Mouse (Mus musculus) embryonic facial prominence, embryonic 11.5 days (tissue): Measurements from ENCODE around the gene Arhgef6. TPM values are rescaled to one million over a fixed set of nuclear protein-coding genes. Genes with fewer than 3 reads are reported as not detected.

Source experiments
- ATAC-seq: fragments of 200-750 bp; cut with Nextera tagmentation; replicated peaks from 2 replicates; pipeline ENCODE4 v1.8.0; 2017; ENCODE audit warnings: low read depth; ENCODE audit not compliant: insufficient number of reproducible peaks, low FRiP score, low TSS enrichment
- DNase-seq: peaks from one replicate; pipeline ENCODE4 v3.0.0-alpha.2; 2015; ENCODE audit warnings: low spot score
- H3K27ac ChIP-seq: fragments of 300-500 bp; sonication (generic); replicated peaks from 2 replicates; pipeline ENCODE4 v1.5.1; 2014; ENCODE audit warnings: mild to moderate bottlenecking, low read depth, low read length, control low read depth
- H3K27me3 ChIP-seq: fragments of 300-500 bp; sonication (generic); 2 replicates; pipeline ENCODE4 v1.6.1; 2014; ENCODE audit warnings: mild to moderate bottlenecking, low read length, moderate library complexity, mixed read lengths; ENCODE audit not compliant: control insufficient read depth, insufficient read depth
- H3K36me3 ChIP-seq: fragments of 300-500 bp; sonication (generic); replicated peaks from 2 replicates; pipeline ENCODE4 v1.6.1; 2014; ENCODE audit warnings: low read depth, mild to moderate bottlenecking, low read length, moderate library complexity, mixed read lengths; ENCODE audit not compliant: control insufficient read depth, insufficient read depth
- H3K4me1 ChIP-seq: fragments of 300-500 bp; sonication (generic); 2 replicates; pipeline ENCODE4 v1.6.1; 2014; ENCODE audit warnings: low read length, mixed read lengths; ENCODE audit not compliant: control insufficient read depth, insufficient read depth
- H3K4me2 ChIP-seq: fragments of 300-500 bp; sonication (generic); 2 replicates; pipeline ENCODE4 v1.6.1; 2014; ENCODE audit warnings: low read depth, mild to moderate bottlenecking, control low read depth, low read length, moderate library complexity
- H3K4me3 ChIP-seq: fragments of 300-500 bp; sonication (generic); 2 replicates; pipeline ENCODE4 v1.5.1; 2014; ENCODE audit warnings: low read depth, low read length, control low read depth
- H3K9ac ChIP-seq: fragments of 300-500 bp; sonication (generic); replicated peaks from 2 replicates; pipeline ENCODE4 v1.6.1; 2014; ENCODE audit warnings: mild to moderate bottlenecking, control low read depth, low read length
- H3K9me3 ChIP-seq: fragments of 300-500 bp; sonication (generic); replicated peaks from 2 replicates; pipeline ENCODE4 v1.6.1; 2016; ENCODE audit warnings: mild to moderate bottlenecking, low read length, inconsistent platforms, mixed read lengths; ENCODE audit not compliant: control insufficient read depth
- WGBS: fragments of 180-500 bp; shearing (Covaris S2); extraction: QIAGEN DNeasy Blood & Tissue Kit; methylation state at CpG from one replicate; pipeline ENCODE4 v1.1.7; 2014; 5-methylcytosine and 5-hydroxymethylcytosine counted together
- polyA plus RNA-seq: library from polyadenylated mRNA; unstranded; fragments of >200 nt; fragmentation: Nextera tagmentation; extraction: Ambion mirVana; gene quantifications from 2 replicates; pipeline ENCODE4 v1.2.1, GENCODE M21; 2014

The Arhgef6 gene
- polyA plus RNA-seq, 1 experiment from 2014 or later: 7.2 TPM

DNA sequence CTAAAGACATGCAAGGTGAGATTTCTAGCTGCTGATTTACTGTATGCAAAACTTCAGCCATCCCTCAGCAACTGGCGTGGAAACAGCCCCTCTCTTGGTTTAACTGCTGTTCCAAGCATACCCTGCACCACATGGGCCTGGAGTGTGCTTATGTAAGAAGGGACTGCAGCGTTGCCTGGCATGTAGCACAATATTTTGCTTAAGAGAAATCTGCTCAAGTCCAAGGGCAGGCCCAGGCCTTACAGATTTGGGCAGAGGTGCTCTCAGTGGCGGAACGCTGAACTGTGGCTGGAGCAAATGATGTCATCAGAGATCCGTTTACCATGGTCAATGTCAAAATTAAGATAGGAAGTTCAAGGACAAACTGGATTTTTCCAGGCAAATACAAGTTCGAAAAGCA is 13.6 kb downstream of the Arhgef6 start:
- WGBS: 71% methylated on average over 6 of the region's 6 CpGs
- Histone ChIP-seq H3K36me3 (no peaks in the 10 kb centered on the region), H3K27me3 (no peaks in the 10 kb centered on the region), H3K4me2 (no peak overlapping the region), H3K27ac (no peak overlapping the region), H3K4me3 (no peak overlapping the region), H3K9me3 (no peaks in the 10 kb centered on the region), H3K9ac (no peak overlapping the region), H3K4me1 (no peaks in the 10 kb centered on the region)
- ATAC-seq (no peak), DNase-seq (no peak)

DNA sequence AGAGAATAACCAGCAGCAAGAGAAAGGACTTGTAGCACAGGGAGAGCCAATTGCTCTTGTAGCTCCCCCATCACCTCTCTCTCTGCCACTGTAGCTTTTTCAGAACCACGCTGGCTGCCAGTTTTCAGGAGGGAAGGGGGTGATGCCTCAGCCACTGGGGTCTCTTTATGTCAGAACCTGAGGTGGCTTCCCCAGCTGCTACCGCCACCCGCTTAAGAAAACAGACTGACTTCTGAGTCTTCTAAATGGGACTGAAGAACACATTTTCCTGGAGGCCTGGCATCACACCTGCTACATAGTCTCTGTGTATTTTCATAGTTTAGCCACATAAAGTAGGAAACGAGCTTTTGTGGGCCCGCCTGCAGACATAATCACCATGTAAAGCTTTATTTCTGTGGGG is 26.5 kb downstream of the Arhgef6 start:
- Histone ChIP-seq H3K27ac (no peak overlapping the region), H3K4me1 (no peaks in the 10 kb centered on the region), H3K9me3 (no peaks in the 10 kb centered on the region), H3K4me3 (no peak overlapping the region), H3K36me3 (no peaks in the 10 kb centered on the region), H3K27me3 (no peaks in the 10 kb centered on the region), H3K9ac (no peak overlapping the region), H3K4me2 (no peak overlapping the region)
- ATAC-seq: no peak
- no peak for DNase-seq
- 83% methylated on average over 5 of the region's 5 CpGs for WGBS

DNA sequence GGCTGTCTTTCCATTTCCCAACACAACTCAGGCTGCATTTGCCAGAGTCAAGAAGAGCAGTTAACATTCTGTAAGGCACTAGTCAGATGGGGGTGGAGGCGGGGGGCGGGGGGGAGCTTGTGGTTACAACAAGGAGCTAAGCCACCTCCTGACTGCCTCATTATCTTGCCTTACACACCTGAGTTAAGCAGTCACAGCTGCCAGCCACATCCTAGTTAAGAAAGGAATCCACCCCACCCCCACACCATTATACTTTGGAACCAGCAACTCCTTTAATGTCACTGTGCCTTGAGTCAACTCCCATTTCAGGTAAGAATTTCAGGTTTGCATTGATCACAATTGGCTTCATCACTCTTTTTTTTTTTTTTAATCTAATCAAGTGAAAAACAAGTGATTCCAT is 28.5 kb downstream of the Arhgef6 start:
- no peaks in the 10 kb centered on the region for H3K9me3 ChIP-seq
- 39% methylated on average over 2 of the region's 2 CpGs for WGBS
- no peaks in the 10 kb centered on the region for H3K27me3 ChIP-seq
- H3K4me1 ChIP-seq: no peaks in the 10 kb centered on the region
- no peak overlapping the region for H3K9ac ChIP-seq
- H3K27ac ChIP-seq: no peak overlapping the region
- DNase-seq (no peak), ATAC-seq (no peak)
- H3K36me3 ChIP-seq: no peaks in the 10 kb centered on the region
- H3K4me2 ChIP-seq: no peak overlapping the region
- no peak overlapping the region for H3K4me3 ChIP-seq

DNA sequence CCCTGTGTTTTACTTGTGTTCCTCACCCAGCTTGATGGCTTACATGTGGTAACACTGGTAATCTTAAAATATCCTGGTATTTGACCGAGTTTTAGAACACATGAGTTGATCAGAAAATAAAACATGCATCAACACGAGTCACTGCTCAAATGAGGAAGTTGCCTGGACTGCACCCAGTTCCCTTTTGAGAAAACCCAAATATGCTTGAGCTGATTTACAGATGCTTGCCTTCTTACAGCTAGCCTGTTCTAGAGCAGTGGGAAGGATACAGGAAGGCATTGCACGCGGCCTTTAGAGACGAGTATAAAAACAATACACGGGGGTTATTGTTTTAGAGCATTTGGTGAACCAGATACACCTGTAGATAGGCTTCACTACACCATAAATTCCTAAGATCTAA is 31.8 kb downstream of the Arhgef6 start:
- Histone ChIP-seq H3K4me3 (no peak overlapping the region), H3K27ac (no peak overlapping the region), H3K27me3 (no peaks in the 10 kb centered on the region), H3K4me1 (no peaks in the 10 kb centered on the region), H3K9me3 (no peaks in the 10 kb centered on the region), H3K36me3 (no peaks in the 10 kb centered on the region), H3K9ac (no peak overlapping the region), H3K4me2 (no peak overlapping the region)
- DNase-seq (no peak), ATAC-seq (no peak)
- WGBS: 86% methylated on average over 6 of the region's 6 CpGs

DNA sequence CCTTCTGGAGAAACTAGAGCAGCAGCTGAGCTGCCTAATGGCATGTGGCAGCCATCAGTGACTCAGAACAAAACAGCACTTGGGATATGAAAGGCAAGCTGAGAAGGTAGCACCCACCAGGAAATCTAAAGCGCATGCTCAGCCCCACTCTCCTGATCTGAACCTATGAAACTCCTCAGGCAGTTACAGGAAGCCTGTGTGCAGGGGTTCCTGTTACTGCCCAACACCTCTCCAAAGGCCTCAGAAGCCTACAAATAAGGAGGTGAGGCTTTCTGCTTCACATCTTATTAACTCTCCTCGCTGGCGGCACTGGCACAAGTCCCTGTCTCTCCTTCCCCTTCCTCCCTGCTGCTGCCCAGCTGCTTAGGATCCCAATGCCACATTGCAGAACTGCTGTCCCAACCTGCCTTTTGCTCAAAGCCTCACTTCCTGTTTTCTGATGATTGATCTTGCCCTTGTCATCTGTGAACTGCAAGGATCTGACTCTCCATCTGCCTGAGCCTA is 33.7 kb downstream of the Arhgef6 start:
- Histone ChIP-seq H3K27ac (no peak overlapping the region), H3K36me3 (no peaks in the 10 kb centered on the region), H3K9me3 (no peaks in the 10 kb centered on the region), H3K4me2 (no peak overlapping the region), H3K27me3 (no peaks in the 10 kb centered on the region), H3K4me1 (no peaks in the 10 kb centered on the region), H3K9ac (no peak overlapping the region), H3K4me3 (no peak overlapping the region)
- 86% methylated on average over 2 of the region's 3 CpGs for WGBS
- DNase-seq (no peak), ATAC-seq (no peak)

DNA sequence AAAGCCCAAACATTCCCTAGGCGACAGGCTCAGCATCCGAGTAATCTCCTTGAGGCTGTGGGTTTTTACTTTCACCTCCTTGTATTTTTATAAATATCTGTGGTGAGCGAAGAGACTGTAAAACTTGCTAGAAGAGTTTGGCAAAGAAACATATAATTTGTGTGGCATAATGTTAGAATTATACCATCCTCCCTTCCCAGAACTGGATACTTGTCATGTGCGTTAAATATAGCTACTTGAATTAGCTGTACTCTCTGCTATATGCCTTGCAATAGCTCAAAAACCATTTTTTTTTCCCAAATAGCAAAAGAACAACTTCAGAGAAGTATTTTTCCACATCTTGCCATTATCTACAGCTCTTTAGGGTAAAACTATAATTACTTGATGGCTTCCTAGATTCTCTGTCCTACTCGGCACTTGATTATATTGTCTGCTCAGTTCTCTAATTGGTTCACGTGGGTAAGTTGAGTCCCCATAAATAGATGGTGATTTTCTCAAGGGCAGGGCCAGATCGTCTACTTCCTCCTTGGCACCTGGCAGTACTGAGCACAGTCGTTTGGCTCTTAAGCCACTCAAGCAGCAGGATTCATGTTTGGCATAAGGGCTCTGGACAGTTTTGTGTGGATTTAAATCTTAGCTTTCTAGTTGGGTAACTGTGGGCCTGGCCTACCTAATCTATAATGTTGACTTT is 35.2 kb downstream of the Arhgef6 start:
- H3K27me3 ChIP-seq: no peaks in the 10 kb centered on the region
- WGBS: 68% methylated on average over 8 of the region's 8 CpGs
- no peaks in the 10 kb centered on the region for H3K36me3 ChIP-seq
- no peak overlapping the region for H3K27ac ChIP-seq
- no peak overlapping the region for H3K4me2 ChIP-seq
- no peaks in the 10 kb centered on the region for H3K9me3 ChIP-seq
- DNase-seq (no peak), ATAC-seq (no peak)
- H3K9ac ChIP-seq: no peak overlapping the region
- H3K4me3 ChIP-seq: no peak overlapping the region
- no peaks in the 10 kb centered on the region for H3K4me1 ChIP-seq

DNA sequence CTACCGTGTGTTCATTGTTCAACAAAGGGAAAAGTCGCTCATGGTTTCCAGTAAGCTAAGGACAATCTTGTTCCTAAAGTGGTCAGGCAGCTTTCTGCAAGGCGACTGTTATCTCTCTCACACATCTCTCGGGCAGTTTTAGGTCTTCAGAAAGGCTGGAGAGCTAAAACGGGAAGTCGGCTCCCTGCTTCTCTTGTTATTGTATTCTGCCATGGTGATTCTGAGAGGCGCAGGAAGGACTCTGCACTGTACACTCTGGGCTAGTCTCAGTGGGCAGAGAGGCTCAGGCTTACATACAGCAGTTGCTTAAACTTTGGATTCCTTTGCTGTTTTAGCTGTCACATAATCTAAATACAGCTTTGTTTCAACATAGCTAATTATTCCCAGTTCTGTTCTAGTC is 39.6 kb downstream of the Arhgef6 start:
- Histone ChIP-seq H3K4me3 (no peak overlapping the region), H3K27ac (no peak overlapping the region), H3K4me1 (no peaks in the 10 kb centered on the region), H3K4me2 (no peak overlapping the region), H3K9ac (no peak overlapping the region), H3K36me3 (no peaks in the 10 kb centered on the region), H3K9me3 (no peaks in the 10 kb centered on the region), H3K27me3 (no peaks in the 10 kb centered on the region)
- 70% methylated on average over 7 of the region's 7 CpGs for WGBS
- no peak for DNase-seq
- ATAC-seq: no peak

DNA sequence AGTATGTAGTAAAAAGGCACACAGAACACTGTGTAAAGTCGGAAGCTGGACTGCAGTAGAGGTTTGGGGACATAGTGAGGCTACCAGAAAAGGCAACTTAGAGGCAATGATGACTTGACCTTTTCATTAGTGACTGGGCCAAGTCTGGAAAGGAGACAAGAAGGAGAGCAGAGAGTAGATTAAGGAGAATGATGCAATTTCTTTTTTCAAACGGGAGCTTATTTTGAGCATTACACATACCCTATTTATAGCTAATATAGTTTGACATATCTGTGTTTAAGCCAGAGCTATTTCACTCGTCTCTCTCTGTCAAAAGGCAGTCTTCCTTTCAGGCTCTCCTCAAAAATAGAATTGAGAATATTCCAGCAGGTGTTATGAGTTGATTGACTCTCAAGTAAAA is 50.1 kb downstream of the Arhgef6 start:
- 73% methylated on average over 3 of the region's 3 CpGs for WGBS

More for the DNA sequence above, 50.1 kb downstream of the Arhgef6 start:
- Histone ChIP-seq H3K4me2 (no peak overlapping the region), H3K4me1 (no peaks in the 10 kb centered on the region), H3K9me3 (no peaks in the 10 kb centered on the region), H3K27ac (no peak overlapping the region), H3K36me3 (no peaks in the 10 kb centered on the region), H3K27me3 (no peaks in the 10 kb centered on the region), H3K9ac (no peak overlapping the region), H3K4me3 (no peak overlapping the region)
- ATAC-seq: no peak
- DNase-seq: no peak
